Mouse (Mus musculus) hindbrain, postnatal 0 days (tissue): ENCODE data around the gene Kcnma1. TPM values are rescaled to one million over a fixed set of nuclear protein-coding genes. Genes with fewer than 3 reads are reported as not detected.

Source experiments
- ATAC-seq: fragments of 200-750 bp; cut with Nextera tagmentation; 2 replicates; pipeline ENCODE4 v1.8.0; 2017; ENCODE audit warnings: mild to moderate bottlenecking, moderate TSS enrichment, moderate library complexity
- DNase-seq: peaks from one replicate; pipeline ENCODE4 v3.0.0-alpha.2; 2015; ENCODE audit warnings: low spot score
- H3K27ac ChIP-seq: fragments of 300-500 bp; sonication (generic); 2 replicates; pipeline ENCODE4 v1.5.1; 2014; ENCODE audit warnings: mild to moderate bottlenecking
- H3K27me3 ChIP-seq: fragments of 300-500 bp; sonication (generic); 2 replicates; pipeline ENCODE4 v1.6.1; 2014; ENCODE audit warnings: low read length, mixed read lengths; ENCODE audit not compliant: insufficient read depth
- H3K36me3 ChIP-seq: fragments of 300-500 bp; sonication (generic); 2 replicates; pipeline ENCODE4 v1.6.1; 2014; ENCODE audit warnings: low read length, mixed read lengths; ENCODE audit not compliant: insufficient read depth
- H3K4me1 ChIP-seq: fragments of 300-500 bp; sonication (generic); 2 replicates; pipeline ENCODE4 v1.6.1; 2014; ENCODE audit warnings: antibody characterized with exemption, low read length, mixed read lengths; ENCODE audit not compliant: insufficient read depth
- H3K4me2 ChIP-seq: fragments of 300-500 bp; sonication (generic); 2 replicates; pipeline ENCODE4 v1.6.1; 2014; ENCODE audit warnings: low read depth, mild to moderate bottlenecking, low read length, moderate library complexity, mixed read lengths
- H3K4me3 ChIP-seq: fragments of 300-500 bp; sonication (generic); 2 replicates; pipeline ENCODE4 v1.5.1; 2014; ENCODE audit warnings: low read length
- H3K9ac ChIP-seq: fragments of 300-500 bp; sonication (generic); replicated peaks from 2 replicates; pipeline ENCODE4 v1.6.1; 2014; ENCODE audit warnings: mild to moderate bottlenecking, low read length, moderate library complexity, mixed read lengths
- H3K9me3 ChIP-seq: fragments of 300-500 bp; sonication (generic); 2 replicates; pipeline ENCODE4 v1.6.1; 2016; ENCODE audit warnings: low read length, mixed read lengths
- CTCF ChIP-seq: IDR thresholded peaks from 2 replicates; pipeline ENCODE4 v1.5.1; 2016; ENCODE audit warnings: antibody characterized with exemption, control low read depth, low read depth
- WGBS: fragments of 180-500 bp; shearing (Covaris S2); extraction: QIAGEN DNeasy Blood & Tissue Kit; methylation state at CpG from one replicate; pipeline ENCODE4 v1.1.7; 2014; 5-methylcytosine and 5-hydroxymethylcytosine counted together
- polyA plus RNA-seq: library from polyadenylated mRNA; unstranded; fragments of >200 nt; fragmentation: Nextera tagmentation; extraction: Ambion mirVana; gene quantifications from 2 replicates; pipeline ENCODE4 v1.2.1, GENCODE M21; 2015
- total RNA-seq: library from RNA; depleted of rRNA; stranded (reverse); fragments of >200 nt; gene quantifications from 2 replicates; pipeline ENCODE4 v1.2.3, GENCODE M21; 2014; rRNA removed

The Kcnma1 gene
- total and polyA plus RNA-seq, 2 experiments from 2014 or later: 15.9 to 36.1 TPM

- no peaks in the 10 kb centered on the region for H3K27me3 ChIP-seq
- ATAC-seq (no peak), DNase-seq (no peak)
- 47% methylated on average over 4 of the region's 4 CpGs for WGBS
- no peak overlapping the region for H3K4me3 ChIP-seq
- no peak overlapping the region for H3K27ac ChIP-seq
- H3K9ac ChIP-seq: no peak overlapping the region
- no peak for TF ChIP-seq CTCF
- no peaks in the 10 kb centered on the region for H3K4me1 ChIP-seq
- H3K4me2 ChIP-seq: no peak overlapping the region
- no peaks in the 10 kb centered on the region for H3K9me3 ChIP-seq
- H3K36me3 ChIP-seq: no peaks in the 10 kb centered on the region
Observed at GRCm38 (mm10) chr14:23266554-23267309, 747.6 kb downstream of the Kcnma1 start.

- 86% methylated on average over 4 of the region's 4 CpGs for WGBS
- Histone ChIP-seq H3K9me3 (no peaks in the 10 kb centered on the region), H3K36me3 (no peaks in the 10 kb centered on the region), H3K4me2 (no peak overlapping the region), H3K4me1 (no peaks in the 10 kb centered on the region), H3K27me3 (no peaks in the 10 kb centered on the region), H3K27ac (no peak overlapping the region), H3K9ac (no peak overlapping the region), H3K4me3 (no peak overlapping the region)
- DNase-seq: no peak
- no peak for ATAC-seq
- TF ChIP-seq CTCF: no peak
Observed at GRCm38 (mm10) chr14:23253154-23253553, 761.1 kb downstream of the Kcnma1 start.

GRCm38 (mm10) chr14:23244446-23244845, 769.8 kb downstream of the Kcnma1 start:
- no peak for ATAC-seq
- Histone ChIP-seq H3K4me2 (no peak overlapping the region), H3K36me3 (no peaks in the 10 kb centered on the region), H3K9ac (no peak overlapping the region), H3K4me3 (no peak overlapping the region), H3K4me1 (no peaks in the 10 kb centered on the region), H3K27me3 (no peaks in the 10 kb centered on the region), H3K9me3 (no peaks in the 10 kb centered on the region), H3K27ac (no peak overlapping the region)
- no peak for DNase-seq
- 75% methylated on average over 5 of the region's 5 CpGs for WGBS
- no peak for TF ChIP-seq CTCF

- no peak for DNase-seq
- no peak for ATAC-seq
Observed at GRCm38 (mm10) chr14:23243857-23244256, 770.4 kb downstream of the Kcnma1 start.

More at GRCm38 (mm10) chr14:23243857-23244256, 770.4 kb downstream of the Kcnma1 start:
- H3K36me3 ChIP-seq: no peaks in the 10 kb centered on the region
- H3K9me3 ChIP-seq: no peaks in the 10 kb centered on the region
- H3K4me2 ChIP-seq: no peak overlapping the region
- H3K27ac ChIP-seq: no peak overlapping the region
- no peak for TF ChIP-seq CTCF
- H3K4me3 ChIP-seq: no peak overlapping the region
- no peaks in the 10 kb centered on the region for H3K4me1 ChIP-seq
- H3K27me3 ChIP-seq: no peaks in the 10 kb centered on the region
- H3K9ac ChIP-seq: no peak overlapping the region

Other genes starting within 250 kb of the Kcnma1 start
- 51.2 and 52.9 TPM in 2 replicates for gene Dlg5, start 231.4 kb upstream of the Kcnma1 start, total RNA-seq
- gene Dlg5, start 231.4 kb upstream of the Kcnma1 start, polyA plus RNA-seq: 10.9 and 13.4 TPM in 2 replicates